Mouse (Mus musculus) bone marrow, adult 2 months (tissue): ENCODE results near the gene Scrg1.

Experiments
- CTCF ChIP-seq: fragments of 200-500 bp; IDR thresholded peaks from 2 replicates; pipeline ENCODE4 v1.5.1; 2011; ENCODE audit warnings: low read length, control low read depth; ENCODE audit not compliant: control insufficient read depth, insufficient read depth
- POLR2A ChIP-seq: fragments of 200-500 bp; IDR thresholded peaks from 2 replicates; pipeline ENCODE4 v1.6.1; 2011; ENCODE audit warnings: low read depth, mild to moderate bottlenecking, control low read depth, low read length, borderline replicate concordance; ENCODE audit not compliant: control insufficient read depth

DNA sequence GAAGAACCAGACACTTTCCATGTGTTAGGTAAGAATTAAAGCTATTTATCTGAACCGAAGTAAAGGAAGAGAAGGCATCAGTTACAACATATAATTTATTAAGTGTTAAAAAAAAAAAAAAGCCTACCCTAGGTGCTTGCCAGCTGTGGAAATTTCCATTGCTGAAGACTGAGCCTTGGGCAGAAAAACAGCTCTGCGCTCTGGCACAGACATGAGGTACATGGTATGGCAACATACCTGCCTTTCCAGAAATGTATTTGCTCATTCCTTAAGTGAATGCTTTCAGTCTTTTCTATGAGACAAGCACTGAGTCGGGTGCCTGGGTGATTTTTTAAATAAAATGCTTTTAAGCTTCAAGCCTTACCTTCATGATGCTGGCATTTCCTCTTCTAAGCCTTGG, 2.2 kb downstream of the Scrg1 start:
- no peak for TF ChIP-seq CTCF
- TF ChIP-seq POLR2A, result no peak
